Mouse (Mus musculus): ENCODE results near the gene Shisa3.

GRCm38 (mm10) chr5:67607804-67608673, at the start of gene Shisa3:
- TF ChIP-seq CTCF (IDR thresholded peaks at IDR 0.05; ENCODE audit: control insufficient read depth, insufficient read depth, low read length) = no peak
- TF ChIP-seq POLR2A (IDR thresholded peaks at IDR 0.05; ENCODE audit: borderline replicate concordance, control insufficient read depth, low read depth, low read length) = no peak

All from bone marrow, adult 2 months (tissue).